Mouse (Mus musculus): ENCODE results near the gene Me1.

DNA sequence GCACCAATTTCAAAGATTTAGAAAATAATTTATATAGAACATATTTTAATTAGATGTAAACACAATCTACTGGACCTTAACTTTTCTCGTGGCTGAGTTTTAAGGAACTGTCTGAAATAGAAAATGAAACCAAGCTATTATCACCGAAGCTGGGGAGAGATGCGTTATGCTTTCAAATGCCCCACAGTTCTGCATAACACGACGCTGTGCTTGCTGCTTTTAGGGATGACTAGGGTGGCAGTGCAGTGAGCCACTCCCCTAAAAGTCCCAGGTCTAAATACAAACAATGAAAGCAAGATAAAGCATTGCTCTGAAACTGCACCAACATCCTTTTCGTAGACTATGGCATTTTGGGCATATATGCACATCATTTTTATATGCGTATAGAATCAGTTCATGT, 64.6 kb downstream of the Me1 start:
- TF ChIP-seq CTCF (IDR thresholded peaks at IDR 0.05; ENCODE audit: extremely low read depth, insufficient read depth, low read length) (no peak), POLR2A (IDR thresholded peaks at IDR 0.05; ENCODE audit: extremely low read depth, insufficient read depth, low read length) (no peak)
